Mouse (Mus musculus) liver, postnatal 0 days (tissue): ENCODE results near the gene Top1.
A peak's percentile ranks its signal among the peaks of the same experiment; 100 is the strongest.

Source experiments
- CTCF ChIP-seq: sonication (generic); IDR thresholded peaks from 2 replicates; pipeline ENCODE4 v1.5.1; 2016; ENCODE audit warnings: antibody characterized with exemption, low read depth
- EP300 ChIP-seq: IDR thresholded peaks from 2 replicates; pipeline ENCODE4 v1.6.1; 2016; ENCODE audit warnings: antibody characterized with exemption, low read depth, mild to moderate bottlenecking

- TF ChIP-seq CTCF (peak; percentile 78), EP300 (no peak)
Observed at GRCm38 (mm10) chr2:160760433-160761184, 114.9 kb downstream of the Top1 start.
